22 mouse cellular contexts compared by ENCODE assay signal in genomic region chr5:138735201-138735757, GRCm38 (mm10). TPM values are rescaled to one million over a fixed set of nuclear protein-coding genes. Genes with fewer than 3 reads are reported as not detected.
DNase-seq lines count a peak whose midpoint lies in the region; ATAC-seq and TF ChIP-seq lines count a peak whose summit lies in the region.
"Had no signal": no experiment of that assay in that cellular context is flagged by ENCODE, and none has a peak within 500 bp of the region (broad histone marks: within the 10 kb centered on the region; RNA-seq: fewer than 3 reads in every experiment).

No protein-coding gene starts in this region.

- H3K27ac ChIP-seq in left cerebral cortex, adult 2 months, result no peak overlapping the region
- H3K27ac ChIP-seq: embryonic facial prominence, embryonic 10.5 days; embryonic facial prominence, embryonic 12.5 days; forebrain, embryonic 13.5 days; forebrain, embryonic 15.5 days had no signal

- intact Hi-C loops in left cerebral cortex, postnatal 4 days (cut with DNase I), result no loop called here
- intact Hi-C loops in left cerebral cortex, adult 2 months (cut with DNase I), result no loop called here

- no peak for TF ChIP-seq POLR2A in brain, embryonic 14.5 days (IDR thresholded peaks at IDR 0.05; ENCODE audit: borderline replicate concordance, extremely low read depth, insufficient read depth, insufficient read length, poor library complexity, severe bottlenecking)

- no peak for TF ChIP-seq CTCF in left cerebral cortex, adult 2 months (IDR thresholded peaks at IDR 0.05)
- TF ChIP-seq CTCF in brain, embryonic 14.5 days (IDR thresholded peaks at IDR 0.05; ENCODE audit: borderline replicate concordance, extremely low read depth, insufficient read depth, insufficient read length), result no peak

- no peak overlapping the region for H3K4me3 ChIP-seq in left cerebral cortex, adult 2 months
- H3K4me3 ChIP-seq: embryonic facial prominence, embryonic 10.5 days; embryonic facial prominence, embryonic 12.5 days; forebrain, embryonic 13.5 days; forebrain, embryonic 15.5 days had no signal

- peak; percentile 43 to 73 for DNase-seq in cerebellum, postnatal 10 days
- peak; percentile 37 for DNase-seq in left cerebral cortex, postnatal 4 days
- no peak for DNase-seq in left cerebral cortex, adult 2 months (ENCODE audit: extremely low spot score in 1 of 2, low spot score in 2 of 2)
- DNase-seq in Muller cell, postnatal 12 days (ENCODE audit: inconsistent ontology term), result peak; percentile 58
- DNase-seq in brain, embryonic 14.5 days (ENCODE audit: low read depth), result peak; percentile 13
- no peak for DNase-seq in lung, adult 18-20 months
- DNase-seq: adrenal gland, adult 8-10 months; adrenal gland, postnatal 14 days; adrenal gland, postnatal 36 days; B cell, adult 2 months; cerebellum, adult 11-12 months; cerebellum, adult 9-10 months; cerebellum, postnatal 36 days; forebrain, postnatal 0 days had no signal

- no peak for ATAC-seq in cerebellum, adult (ENCODE audit: insufficient number of reproducible peaks, low FRiP score, low TSS enrichment)
- ATAC-seq: activated CD4-positive, CD25-positive, alpha-beta regulatory T cell, adult 4 months; CD4-positive, CD25-positive, alpha-beta regulatory T cell, adult 4 months; forebrain, embryonic 13.5 days; forebrain, embryonic 15.5 days; forebrain, postnatal 0 days had no signal

RNA-seq across cellular contexts. Expression of gene Fam20c, which starts 19.0 kb away (rescaled TPM):
- 10 to 100 TPM; 79.5 to 92.0 TPM for total RNA-seq in left cerebral cortex, postnatal 4 days (2021)
- total RNA-seq in left cerebral cortex, adult 2 months (2021), result 10 to 100 TPM; 33.2 to 37.4 TPM
- polyA plus RNA-seq in brain, embryonic 14.5 days (2012; rRNA removed), result 62.6 and 81.2 TPM in 2 replicates
- polyA plus RNA-seq: activated CD4-positive, CD25-positive, alpha-beta regulatory T cell, adult 4 months; CD4-positive, CD25-positive, alpha-beta regulatory T cell, adult 4 months; G1E had no signal

Comparison
In these comparisons a context has a peak if more than half of its experiments do, and no peak if none do; other contexts are left out.
1. DNase-seq: peak in cerebellum, postnatal 10 days (2 of 2), left cerebral cortex, postnatal 4 days (single experiment), Muller cell, postnatal 12 days (single experiment) and brain, embryonic 14.5 days (single experiment); none in left cerebral cortex, adult 2 months (0 of 2) and lung, adult 18-20 months (0 of 2).